Mouse (Mus musculus) midbrain, embryonic 10.5 days (tissue): ENCODE results near the gene Ell2. TPM values are rescaled to one million over a fixed set of nuclear protein-coding genes. Genes with fewer than 3 reads are reported as not detected.

Source experiments
- DNase-seq: peaks from one replicate; pipeline ENCODE4 v3.0.0-alpha.2; 2017; ENCODE audit warnings: low spot score
- H3K27ac ChIP-seq: fragments of 300-500 bp; sonication (generic); replicated peaks from 2 replicates; pipeline ENCODE4 v1.5.1; 2016; ENCODE audit warnings: mild to moderate bottlenecking
- H3K27me3 ChIP-seq: fragments of 300-500 bp; sonication (generic); 2 replicates; pipeline ENCODE4 v1.6.1; 2016; ENCODE audit warnings: low read depth, mild to moderate bottlenecking; ENCODE audit not compliant: poor library complexity, severe bottlenecking
- H3K36me3 ChIP-seq: fragments of 300-500 bp; sonication (generic); 2 replicates; pipeline ENCODE4 v1.6.1; 2016; ENCODE audit warnings: mild to moderate bottlenecking, moderate library complexity
- H3K4me1 ChIP-seq: fragments of 300-500 bp; sonication (generic); 2 replicates; pipeline ENCODE4 v1.6.1; 2016
- H3K4me3 ChIP-seq: fragments of 300-500 bp; sonication (generic); 2 replicates; pipeline ENCODE4 v1.5.1; 2016; ENCODE audit warnings: mild to moderate bottlenecking, moderate library complexity
- H3K9me3 ChIP-seq: fragments of 300-500 bp; sonication (generic); replicated peaks from 2 replicates; pipeline ENCODE4 v1.6.1; 2016; ENCODE audit warnings: mild to moderate bottlenecking
- WGBS: fragments of 180-500 bp; shearing (Covaris S2); methylation state at CpG from one replicate; pipeline ENCODE4 v1.1.7; 2016; 5-methylcytosine and 5-hydroxymethylcytosine counted together
- polyA plus RNA-seq: library from polyadenylated mRNA; unstranded; fragments of >200 nt; fragmentation: Nextera tagmentation; extraction: Ambion mirVana; gene quantifications from 2 replicates; pipeline ENCODE4 v1.2.1, GENCODE M21; 2016

The Ell2 gene
- polyA plus RNA-seq, 1 experiment from 2014 or later: 5.7 TPM

DNA sequence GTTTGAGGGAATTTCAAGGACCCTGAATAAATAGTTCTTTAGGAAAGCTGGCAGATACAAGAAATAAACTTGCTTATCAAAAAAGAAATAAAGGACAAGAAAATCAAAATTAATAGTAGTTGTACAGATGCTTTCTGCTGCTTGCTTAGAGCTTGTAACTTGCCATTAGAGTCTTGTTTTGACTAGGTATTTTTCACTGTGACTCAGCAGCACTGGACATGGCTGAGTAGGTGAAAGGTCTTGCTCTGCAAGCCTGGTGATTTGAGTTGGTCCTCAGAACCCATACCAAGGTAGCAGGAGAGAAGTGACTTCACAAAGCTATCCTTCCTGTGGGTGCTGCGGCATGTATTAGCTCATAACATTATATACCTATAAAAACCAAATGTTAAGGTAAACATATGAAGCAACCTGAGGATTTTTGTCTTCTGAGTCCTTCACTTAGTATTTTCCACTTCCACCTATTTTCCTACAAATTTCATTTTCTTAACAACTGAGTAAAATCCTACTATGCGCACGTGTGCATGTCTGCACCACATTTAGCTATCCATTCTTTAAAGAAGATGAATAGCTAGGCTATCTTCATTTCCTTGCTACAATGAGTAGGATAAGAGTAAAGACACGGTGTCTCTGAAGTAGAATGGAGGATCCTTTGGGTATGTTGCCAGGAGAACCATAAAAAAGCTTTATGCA lies 54.4 kb downstream of the Ell2 start:
- Histone ChIP-seq H3K4me3 (no peak overlapping the region), H3K36me3 (peaks cover 6% of the 10 kb centered on the region; the same call in 1 of the 2 replicates), H3K9me3 (no peaks in the 10 kb centered on the region), H3K27me3 (no peaks in the 10 kb centered on the region), H3K4me1 (peaks cover 24% of the 10 kb centered on the region), H3K27ac (no peak overlapping the region)
- DNase-seq: no peak
- 94% methylated on average over 4 of the region's 4 CpGs for WGBS

DNA sequence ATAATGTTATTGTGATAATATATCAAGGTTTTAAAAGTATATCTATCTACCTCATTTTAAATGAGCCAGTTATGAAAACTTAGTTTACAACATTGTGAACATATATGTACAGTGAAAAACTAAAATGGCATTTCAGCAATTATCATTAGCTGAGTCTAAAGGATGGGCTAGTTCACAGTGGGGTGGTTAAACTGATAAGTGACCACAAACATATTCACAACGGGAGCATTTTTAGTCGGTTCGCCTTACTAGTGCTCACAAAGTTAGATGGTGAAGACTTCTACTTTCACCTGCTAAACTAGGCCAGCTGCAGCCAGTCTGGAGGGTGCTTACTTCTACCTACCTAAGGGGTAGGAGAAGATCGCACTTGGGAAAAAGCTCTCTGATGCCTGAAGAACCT lies 56.2 kb downstream of the Ell2 start:
- Histone ChIP-seq H3K4me3 (no peak overlapping the region), H3K27me3 (no peaks in the 10 kb centered on the region), H3K27ac (no peak overlapping the region), H3K4me1 (peaks cover 41% of the 10 kb centered on the region), H3K9me3 (no peaks in the 10 kb centered on the region), H3K36me3 (0 out of 2 replicates have a peak, but pooled peaks cover 6% of the 10 kb centered on the region)
- WGBS: 90% methylated on average over 4 of the region's 4 CpGs
- DNase-seq: no peak

DNA sequence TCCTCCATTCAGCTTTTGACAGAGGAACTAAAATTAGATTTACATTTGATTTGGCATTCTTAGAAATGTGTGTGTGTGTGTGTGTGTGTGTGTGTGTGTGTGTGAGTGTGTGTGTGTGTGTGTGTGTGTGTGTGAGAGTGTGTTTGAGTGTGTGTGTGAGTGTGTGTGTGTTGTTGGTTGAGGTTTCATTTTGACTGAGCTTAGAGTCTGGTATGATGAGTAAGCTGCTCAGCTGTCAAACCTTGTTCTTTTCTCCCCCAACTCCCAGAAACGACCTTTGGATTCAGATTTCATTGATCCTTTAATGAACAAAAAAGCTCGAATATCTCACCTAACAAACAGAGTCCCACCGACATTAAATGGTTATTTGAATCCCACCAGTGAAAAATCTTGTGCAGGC lies 56.7 kb downstream of the Ell2 start:
- DNase-seq: no peak
- Histone ChIP-seq H3K9me3 (no peaks in the 10 kb centered on the region), H3K4me3 (no peak overlapping the region), H3K27me3 (no peaks in the 10 kb centered on the region), H3K27ac (peak overlapping the region; percentile 15; the same call in 1 of the 2 replicates), H3K4me1 (peaks cover 46% of the 10 kb centered on the region), H3K36me3 (0 out of 2 replicates have a peak, but pooled peaks cover 6% of the 10 kb centered on the region)
- 53% methylated on average over 3 of the region's 3 CpGs for WGBS

DNA sequence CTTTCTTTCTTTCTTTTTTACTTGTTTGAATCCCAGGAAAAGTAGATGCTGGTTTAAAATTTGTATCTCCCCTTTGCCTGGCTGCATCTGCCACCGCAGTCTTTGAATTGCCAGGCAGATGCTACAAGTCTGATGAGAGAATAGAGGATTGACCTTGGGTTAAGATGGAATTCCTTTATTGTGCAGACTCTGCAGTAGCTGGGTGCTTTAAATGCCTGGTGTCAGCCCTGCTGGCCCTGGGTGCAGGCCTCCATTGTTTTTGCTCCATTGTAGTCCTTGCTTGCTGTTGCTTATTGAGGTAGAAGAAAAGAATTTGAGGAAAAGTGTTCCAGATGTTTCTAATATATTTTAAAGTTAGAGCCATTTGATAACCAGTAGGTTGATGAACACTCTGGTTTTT lies 59.2 kb downstream of the Ell2 start:
- WGBS: 12% methylated on average over 1 of the region's 1 CpGs
- Histone ChIP-seq H3K36me3 (0 out of 2 replicates have a peak, but pooled peaks cover 6% of the 10 kb centered on the region), H3K9me3 (no peaks in the 10 kb centered on the region), H3K4me3 (no peak overlapping the region), H3K27ac (peak overlapping the region; percentile 84), H3K4me1 (peaks cover 59% of the 10 kb centered on the region), H3K27me3 (no peaks in the 10 kb centered on the region)
- peak; percentile 41 for DNase-seq

DNA sequence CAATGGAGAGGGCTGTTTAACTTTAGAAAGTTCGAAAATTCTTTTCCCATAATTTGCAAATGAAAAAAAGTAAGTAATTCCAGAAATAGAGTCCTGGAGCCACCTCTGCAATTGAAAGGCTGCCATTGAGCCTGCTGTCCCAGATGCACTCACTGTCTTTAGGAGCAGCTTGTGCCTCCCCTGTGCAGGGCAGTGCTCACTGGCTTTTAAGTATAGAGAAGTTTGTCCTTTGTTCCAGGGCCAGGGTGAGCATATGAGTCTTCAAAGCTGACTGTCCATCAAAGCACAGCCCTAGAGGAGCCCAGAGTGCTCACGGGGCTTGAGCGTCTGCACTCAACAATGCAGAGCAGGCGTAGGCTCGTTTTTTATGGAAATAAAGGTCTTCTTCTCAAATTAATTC lies 59.7 kb downstream of the Ell2 start:
- peak; percentile 56 for DNase-seq

DNA sequence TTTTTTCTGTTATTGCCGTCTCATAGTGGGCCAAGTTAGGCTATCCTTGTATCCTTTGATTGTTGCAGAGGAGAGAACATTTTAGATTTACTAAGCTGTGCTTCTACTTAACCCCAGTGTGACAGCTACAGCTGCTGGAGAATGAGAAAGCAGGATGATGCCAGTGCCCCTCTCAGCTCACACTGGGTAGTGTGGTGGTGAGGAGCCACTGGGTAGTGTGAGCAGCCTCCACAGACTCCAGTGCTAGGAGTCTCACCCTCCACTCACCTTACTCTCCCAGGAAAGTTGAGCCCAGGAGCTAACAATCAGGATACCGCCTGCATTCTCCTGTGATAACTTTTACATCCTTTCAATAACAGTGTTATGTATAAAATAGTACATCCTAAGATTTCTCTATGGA lies 60.4 kb downstream of the Ell2 start:
- H3K4me1 ChIP-seq: peaks cover 59% of the 10 kb centered on the region
- 0 out of 2 replicates have a peak, but pooled peaks cover 4% of the 10 kb centered on the region for H3K36me3 ChIP-seq
- peak; percentile 26 for DNase-seq
- no peaks in the 10 kb centered on the region for H3K9me3 ChIP-seq
- H3K27me3 ChIP-seq: no peaks in the 10 kb centered on the region
- 64% methylated on average over 2 of the region's 2 CpGs for WGBS
- no peak overlapping the region for H3K4me3 ChIP-seq
- peak overlapping the region; percentile 84 for H3K27ac ChIP-seq

More for the DNA sequence above, 59.7 kb downstream of the Ell2 start:
- H3K36me3 ChIP-seq: 0 out of 2 replicates have a peak, but pooled peaks cover 6% of the 10 kb centered on the region
- H3K9me3 ChIP-seq: no peaks in the 10 kb centered on the region
- 12% methylated on average over 5 of the region's 5 CpGs for WGBS
- peaks cover 59% of the 10 kb centered on the region for H3K4me1 ChIP-seq
- peak overlapping the region; percentile 84 for H3K27ac ChIP-seq
- 0 out of 2 replicates have a peak overlapping the region, but pooled peaks have one; percentile 14 for H3K4me3 ChIP-seq
- H3K27me3 ChIP-seq: no peaks in the 10 kb centered on the region

DNA sequence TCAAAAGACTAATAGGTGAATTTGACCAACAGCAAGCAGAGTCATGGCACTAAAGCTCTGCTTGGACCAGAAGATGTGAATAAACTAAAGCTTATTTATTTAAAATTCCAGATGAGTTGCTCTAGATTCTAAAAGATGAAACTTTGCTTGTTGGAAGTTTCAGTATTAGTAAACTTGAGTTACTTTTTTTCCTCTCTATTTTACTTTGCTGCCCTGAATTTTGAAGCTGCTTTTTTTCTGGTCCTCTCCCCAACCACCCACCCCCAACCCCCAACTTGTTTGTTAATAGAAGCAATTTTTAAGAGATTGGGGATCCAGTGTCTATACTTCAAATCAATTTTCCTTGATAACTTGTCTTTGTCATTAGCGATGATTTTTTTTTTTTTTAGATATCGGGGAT lies 64.2 kb downstream of the Ell2 start:
- H3K27me3 ChIP-seq: no peaks in the 10 kb centered on the region
- WGBS: 98% methylated on average over 2 of the region's 2 CpGs
- H3K36me3 ChIP-seq: 0 out of 2 replicates have a peak, but pooled peaks cover 3% of the 10 kb centered on the region
- H3K9me3 ChIP-seq: no peaks in the 10 kb centered on the region
- peaks cover 38% of the 10 kb centered on the region for H3K4me1 ChIP-seq
- H3K4me3 ChIP-seq: no peak overlapping the region
- no peak for DNase-seq
- no peak overlapping the region for H3K27ac ChIP-seq

DNA sequence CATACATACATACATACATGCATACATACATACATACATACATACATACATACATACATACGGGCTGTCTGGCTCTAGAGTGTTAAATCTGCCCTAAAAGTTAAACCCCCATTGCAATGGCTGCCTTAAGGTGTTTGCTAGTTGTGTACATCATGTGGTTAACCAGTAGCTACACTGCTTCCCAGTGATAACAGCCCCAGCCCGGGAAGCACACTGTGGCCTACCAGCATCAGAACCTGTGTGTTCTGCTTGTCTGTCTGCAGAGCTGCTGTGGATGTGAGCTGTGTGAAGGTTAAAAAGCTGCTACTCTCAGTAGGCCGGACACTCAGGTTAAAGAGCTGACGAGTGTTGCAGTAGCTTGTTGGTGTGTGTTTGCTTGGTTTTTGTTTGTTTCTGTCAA lies 64.8 kb downstream of the Ell2 start:
- Histone ChIP-seq H3K9me3 (no peaks in the 10 kb centered on the region), H3K27ac (no peak overlapping the region), H3K27me3 (no peaks in the 10 kb centered on the region), H3K36me3 (0 out of 2 replicates have a peak, but pooled peaks cover 3% of the 10 kb centered on the region), H3K4me3 (no peak overlapping the region), H3K4me1 (peaks cover 31% of the 10 kb centered on the region)
- DNase-seq: no peak
- 81% methylated on average over 4 of the region's 4 CpGs for WGBS

DNA sequence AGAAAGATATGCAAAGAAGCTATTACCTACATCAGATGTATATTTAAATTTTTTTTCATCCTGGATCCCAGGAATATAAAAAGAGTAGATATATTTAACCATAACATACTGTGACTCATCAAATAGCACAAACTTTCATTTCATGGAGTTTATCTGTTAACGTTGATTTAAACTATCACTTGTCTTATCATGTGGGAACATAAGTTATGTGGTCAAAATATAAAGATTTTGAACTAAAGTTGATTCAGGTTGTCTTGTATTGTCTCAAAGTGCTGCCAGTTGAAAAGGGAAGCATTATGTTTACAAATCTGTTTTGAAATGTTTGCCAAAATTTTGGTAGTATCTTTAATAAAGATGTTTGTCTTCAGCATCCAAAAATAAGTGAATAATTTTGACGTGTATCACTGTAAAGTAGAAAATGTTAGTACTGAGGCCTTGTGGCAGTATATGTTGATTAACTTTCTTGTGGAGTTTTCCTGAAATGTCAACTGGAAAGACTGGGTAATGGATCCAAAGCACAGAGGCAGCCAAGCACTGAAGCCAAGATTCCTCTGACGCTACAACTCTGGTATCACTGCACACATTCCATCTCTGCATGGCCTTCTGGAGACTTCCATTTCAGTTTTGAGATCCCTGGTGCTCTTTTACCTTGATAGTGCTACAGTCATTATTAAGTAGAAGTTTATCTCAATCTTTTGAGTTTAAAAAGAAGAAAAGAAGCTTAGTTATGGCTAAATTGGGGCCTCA lies 65.6 kb downstream of the Ell2 start:
- Histone ChIP-seq H3K27ac (no peak overlapping the region), H3K27me3 (no peaks in the 10 kb centered on the region), H3K4me1 (peaks cover 23% of the 10 kb centered on the region), H3K4me3 (no peak overlapping the region), H3K36me3 (0 out of 2 replicates have a peak, but pooled peaks cover 3% of the 10 kb centered on the region), H3K9me3 (no peaks in the 10 kb centered on the region)
- 93% methylated on average over 3 of the region's 3 CpGs for WGBS
- no peak for DNase-seq

DNA sequence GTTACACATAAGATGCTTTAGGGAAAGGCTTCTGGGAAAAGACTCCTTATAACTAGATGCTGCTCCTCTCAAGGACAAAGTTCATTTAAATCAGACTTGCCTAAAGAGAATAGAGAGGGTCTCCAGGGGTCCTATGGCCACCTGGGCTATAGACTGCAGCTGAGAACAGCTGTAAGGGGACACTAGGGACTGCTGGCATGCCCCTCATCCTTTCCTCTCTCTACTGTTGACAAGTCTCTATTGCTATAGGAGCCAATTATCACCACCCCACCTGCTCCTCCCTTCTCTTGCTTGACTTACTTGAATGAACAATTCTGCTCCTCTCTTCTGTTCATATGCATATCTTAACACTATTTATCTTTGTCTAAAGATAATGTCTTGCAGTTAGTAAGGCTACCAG lies 69.4 kb downstream of the Ell2 start:
- no peak overlapping the region for H3K4me3 ChIP-seq
- no peaks in the 10 kb centered on the region for H3K9me3 ChIP-seq
- no peak for DNase-seq
- 0 out of 2 replicates have a peak, but pooled peaks cover 3% of the 10 kb centered on the region for H3K36me3 ChIP-seq
- H3K4me1 ChIP-seq: no peaks in the 10 kb centered on the region
- H3K27ac ChIP-seq: no peak overlapping the region
- no peaks in the 10 kb centered on the region for H3K27me3 ChIP-seq

DNA sequence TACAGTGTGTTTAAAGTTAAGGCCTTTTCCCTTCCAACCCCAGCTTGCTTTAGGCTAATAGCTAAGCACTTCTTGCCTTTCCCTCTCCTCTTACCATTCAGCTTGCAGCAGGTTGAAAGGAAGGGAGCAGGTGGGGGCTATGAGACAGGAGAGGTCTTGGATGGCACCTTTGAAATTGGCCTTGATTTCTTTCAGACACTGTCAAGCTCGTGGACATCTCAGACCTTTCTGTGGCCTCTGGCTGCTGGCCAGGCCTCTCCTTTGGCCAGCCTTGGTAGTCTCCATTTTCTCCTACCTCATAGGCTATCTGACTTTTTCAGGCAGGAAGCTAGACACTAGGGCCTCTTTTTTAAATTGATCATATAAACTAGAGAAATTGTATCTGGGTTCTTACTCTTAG lies 70.1 kb downstream of the Ell2 start:
- no peaks in the 10 kb centered on the region for H3K9me3 ChIP-seq
- H3K27me3 ChIP-seq: no peaks in the 10 kb centered on the region
- WGBS: 72% methylated on average over 1 of the region's 1 CpGs
- no peak overlapping the region for H3K4me3 ChIP-seq
- H3K4me1 ChIP-seq: no peaks in the 10 kb centered on the region
- 0 out of 2 replicates have a peak, but pooled peaks cover 3% of the 10 kb centered on the region for H3K36me3 ChIP-seq
- DNase-seq: no peak
- H3K27ac ChIP-seq: no peak overlapping the region

DNA sequence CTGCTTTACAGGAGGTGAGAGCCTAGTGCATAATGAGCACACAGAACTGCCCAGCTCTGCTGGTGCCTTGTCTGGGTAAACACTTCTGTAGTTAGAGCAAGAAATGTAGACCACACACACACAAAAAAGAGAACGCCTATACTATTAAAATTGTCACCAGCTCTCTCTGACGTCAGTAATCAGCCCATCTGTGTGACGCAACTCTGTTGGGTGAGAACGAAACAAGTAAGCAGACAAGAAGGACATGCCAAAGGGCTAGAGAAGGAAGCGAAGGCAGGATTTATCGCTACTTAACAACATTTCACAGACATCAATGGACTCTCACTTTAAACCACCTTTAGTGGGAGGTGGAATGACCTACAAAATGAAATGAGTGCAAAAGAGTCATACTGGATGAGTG lies 71.6 kb downstream of the Ell2 start:
- no peaks in the 10 kb centered on the region for H3K27me3 ChIP-seq
- H3K4me3 ChIP-seq: no peak overlapping the region
- H3K4me1 ChIP-seq: no peaks in the 10 kb centered on the region
- WGBS: 89% methylated on average over 6 of the region's 6 CpGs
- no peaks in the 10 kb centered on the region for H3K36me3 ChIP-seq
- no peak overlapping the region for H3K27ac ChIP-seq
- no peak for DNase-seq
- no peaks in the 10 kb centered on the region for H3K9me3 ChIP-seq

DNA sequence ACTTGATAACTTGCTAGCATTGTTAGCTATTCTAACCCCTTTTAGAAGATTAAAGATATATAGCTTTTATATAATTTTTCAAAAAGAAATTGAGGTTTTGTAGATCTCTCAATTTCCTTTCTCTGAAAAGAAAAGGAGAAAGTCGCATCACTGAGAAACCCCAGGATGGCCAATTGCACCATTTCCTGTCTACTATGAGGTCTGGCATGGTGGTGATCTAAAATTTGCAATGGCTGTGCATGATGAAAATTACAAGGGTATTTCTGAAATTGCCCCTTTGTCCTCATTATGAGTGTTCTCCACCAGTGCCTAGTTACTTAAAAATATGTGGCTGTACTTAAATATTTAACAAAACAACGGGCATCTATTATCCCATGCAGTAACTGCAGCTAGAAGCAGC lies 72.6 kb downstream of the Ell2 start:
- H3K27me3 ChIP-seq: no peaks in the 10 kb centered on the region

More for the DNA sequence above, 72.6 kb downstream of the Ell2 start:
- Histone ChIP-seq H3K9me3 (no peaks in the 10 kb centered on the region), H3K27ac (no peak overlapping the region), H3K4me3 (no peak overlapping the region), H3K36me3 (no peaks in the 10 kb centered on the region), H3K4me1 (no peaks in the 10 kb centered on the region)
- WGBS: 89% methylated on average over 2 of the region's 2 CpGs
- no peak for DNase-seq
